Mouse (Mus musculus): Measurements from ENCODE around the gene Mast4.

The Mast4 gene

GRCm38 (mm10) chr13:102894287-102895234, 439.7 kb downstream of the Mast4 start:
- DNase-seq (ENCODE audit: low read depth, low spot score): peak; percentile 67

DNA sequence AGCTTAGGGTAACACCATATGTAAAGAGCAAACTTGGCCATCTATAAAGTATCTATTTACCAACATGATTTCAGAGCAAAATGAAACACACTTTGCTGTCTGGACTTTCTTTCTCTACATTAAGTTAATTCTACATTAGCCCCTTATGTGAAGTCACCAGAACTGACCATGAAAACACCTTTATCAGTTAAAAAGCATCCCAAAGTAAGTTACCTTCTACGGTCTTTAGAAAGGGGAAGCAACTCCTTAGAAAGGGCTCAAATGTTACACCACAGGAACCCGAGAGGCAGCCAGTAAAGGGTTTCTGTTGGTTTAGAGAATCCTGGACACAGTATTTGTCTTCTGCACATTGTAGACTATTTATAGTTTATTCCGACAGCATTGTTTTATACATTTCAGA, 441.5 kb downstream of the Mast4 start:
- no peak for DNase-seq (ENCODE audit: low read depth, low spot score)

- DNase-seq (ENCODE audit: low read depth, low spot score): no peak
Measured at GRCm38 (mm10) chr13:102889989-102890388, 444.3 kb downstream of the Mast4 start.

DNA sequence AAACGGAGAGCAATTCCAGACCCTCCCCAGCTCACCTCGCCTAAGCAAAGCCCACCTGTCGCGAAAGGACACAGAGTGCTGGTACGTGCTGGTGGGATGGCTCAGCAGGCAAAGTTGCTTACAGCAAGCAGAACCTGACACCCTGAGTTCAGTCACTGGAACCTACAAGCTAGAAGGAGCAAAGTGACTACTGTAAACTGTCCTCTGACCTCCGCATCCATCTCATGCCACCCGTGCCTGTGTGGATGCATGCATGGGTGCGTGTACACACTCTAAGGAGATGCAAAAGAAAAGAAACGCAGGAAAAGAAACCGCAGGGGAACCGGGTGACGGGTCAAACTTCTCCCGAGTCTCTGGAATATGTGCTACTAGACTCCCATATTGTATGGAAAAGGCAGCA, 444.8 kb downstream of the Mast4 start:
- DNase-seq (ENCODE audit: low read depth, low spot score): no peak

GRCm38 (mm10) chr13:102888895-102889490, 445.3 kb downstream of the Mast4 start:
- DNase-seq (ENCODE audit: low read depth, low spot score): no peak

DNA sequence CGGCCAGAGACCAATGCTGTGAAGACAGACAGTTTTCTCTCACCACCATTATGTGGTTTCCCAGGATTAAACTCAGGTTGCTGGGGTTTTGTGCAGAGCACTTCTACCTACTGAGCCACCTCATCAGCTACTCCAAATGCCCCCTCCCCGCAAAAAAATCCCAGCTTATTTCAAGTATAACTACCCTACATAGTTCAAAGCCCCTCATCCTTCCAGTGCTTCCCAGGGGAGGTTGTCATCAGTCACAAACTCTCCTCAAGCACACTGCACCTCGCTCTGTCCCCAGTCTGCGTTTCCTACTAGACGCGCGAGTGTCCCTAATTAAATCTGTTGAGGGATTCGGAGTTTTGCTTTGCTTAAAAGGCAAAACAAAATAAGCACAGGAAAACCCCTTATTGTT, 446.1 kb downstream of the Mast4 start:
- DNase-seq (ENCODE audit: low read depth, low spot score): no peak

GRCm38 (mm10) chr13:102887534-102887933, 446.8 kb downstream of the Mast4 start:
- DNase-seq (ENCODE audit: low read depth, low spot score): no peak

GRCm38 (mm10) chr13:102886788-102887187, 447.5 kb downstream of the Mast4 start:
- no peak for DNase-seq (ENCODE audit: low read depth, low spot score)

- no peak for DNase-seq (ENCODE audit: low read depth, low spot score)
Measured at GRCm38 (mm10) chr13:102886147-102886546, 448.1 kb downstream of the Mast4 start.

GRCm38 (mm10) chr13:102880381-102881076, 453.8 kb downstream of the Mast4 start:
- no peak for DNase-seq (ENCODE audit: low read depth, low spot score)

DNA sequence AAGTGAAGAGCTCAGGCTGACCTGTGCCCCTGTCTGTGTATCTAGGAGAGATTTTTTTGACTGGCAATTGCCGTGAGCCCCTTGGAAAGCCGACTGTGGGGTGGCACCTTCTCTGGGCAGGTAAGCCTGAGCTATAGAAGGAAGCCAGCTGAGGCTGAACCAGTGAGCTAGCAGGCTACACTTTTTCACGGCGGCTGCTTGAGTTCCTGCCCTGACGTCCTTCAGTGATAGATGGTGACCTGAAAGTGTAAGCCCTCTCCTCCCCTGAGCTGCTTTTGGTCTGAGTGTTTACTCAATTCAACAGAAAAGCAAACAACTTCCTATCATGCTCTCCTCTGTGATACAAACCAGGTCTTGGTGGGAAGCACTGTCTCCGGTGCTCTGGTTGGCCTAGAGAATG, 455.7 kb downstream of the Mast4 start:
- DNase-seq (ENCODE audit: low read depth, low spot score): no peak

DNA sequence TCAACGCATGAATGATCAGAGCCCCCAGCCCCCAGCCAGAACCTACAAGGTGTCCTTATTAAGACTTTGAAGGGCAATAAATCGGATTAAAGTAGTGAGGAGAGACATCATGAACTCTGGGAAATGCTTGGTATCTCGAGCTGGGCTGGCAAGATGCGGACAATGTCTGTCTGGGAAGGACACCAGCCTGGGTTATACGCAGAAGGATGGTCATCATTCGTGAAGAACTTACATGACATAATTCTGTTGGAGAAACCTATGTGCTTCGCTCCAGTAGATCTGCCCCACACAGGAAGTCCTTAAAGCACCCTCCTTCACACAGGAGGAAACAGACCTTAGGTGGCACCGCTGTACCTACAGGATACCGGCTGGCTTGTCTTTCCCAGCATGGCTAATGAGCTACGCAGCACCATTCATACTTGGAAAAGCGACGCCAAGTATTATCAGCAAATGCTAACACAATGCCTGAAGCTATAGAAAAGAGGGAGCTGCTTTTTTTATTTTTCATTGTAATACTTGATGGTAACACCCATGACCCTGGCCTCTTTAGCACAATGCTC, 456.5 kb downstream of the Mast4 start:
- DNase-seq (ENCODE audit: low read depth, low spot score): no peak

GRCm38 (mm10) chr13:102877154-102877553, 457.1 kb downstream of the Mast4 start:
- DNase-seq (ENCODE audit: low read depth, low spot score): peak; percentile 86

GRCm38 (mm10) chr13:102875520-102875919, 458.8 kb downstream of the Mast4 start:
- DNase-seq (ENCODE audit: low read depth, low spot score): no peak

- DNase-seq (ENCODE audit: low read depth, low spot score): no peak
Measured at GRCm38 (mm10) chr13:102875144-102875476, 459.2 kb downstream of the Mast4 start.

DNA sequence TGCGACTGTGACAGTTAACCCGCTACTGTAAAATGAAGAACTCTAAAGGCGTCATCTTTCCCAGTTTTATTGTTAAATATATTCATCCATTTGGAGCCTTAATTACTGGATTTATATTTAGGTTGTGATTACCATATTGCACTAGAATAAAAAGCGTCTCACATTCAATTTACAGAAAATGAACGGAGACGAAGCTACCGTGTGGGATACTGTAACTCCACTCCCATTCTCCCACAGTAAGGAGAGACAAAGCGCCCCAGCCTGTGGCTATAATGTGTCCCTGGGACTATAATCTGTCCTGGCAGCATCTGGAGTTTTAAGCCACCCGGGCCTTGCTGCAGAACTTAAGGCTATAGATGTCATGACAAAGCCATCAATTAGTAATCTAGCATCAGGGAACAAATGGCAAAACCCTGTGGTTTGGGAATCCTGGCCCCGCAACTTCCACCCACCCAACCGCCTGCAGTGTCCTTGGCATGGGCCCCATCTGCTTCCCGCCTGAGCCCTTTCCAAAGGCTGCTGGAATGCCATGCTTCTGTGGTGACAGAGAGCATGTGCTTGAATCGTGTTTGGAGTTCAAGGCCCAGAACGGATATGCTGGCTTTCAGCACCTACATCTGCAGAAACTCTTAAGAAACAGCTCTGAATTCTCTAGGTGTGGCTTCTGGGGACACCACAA, 459.7 kb downstream of the Mast4 start:
- DNase-seq (ENCODE audit: low read depth, low spot score): peak; percentile 58

GRCm38 (mm10) chr13:102873412-102874016, 460.8 kb downstream of the Mast4 start:
- no peak for DNase-seq (ENCODE audit: low read depth, low spot score)

- DNase-seq (ENCODE audit: low read depth, low spot score): no peak
Measured at GRCm38 (mm10) chr13:102871380-102872104, 462.8 kb downstream of the Mast4 start.

GRCm38 (mm10) chr13:102869541-102869940, 464.8 kb downstream of the Mast4 start:
- no peak for DNase-seq (ENCODE audit: low read depth, low spot score)

GRCm38 (mm10) chr13:102866816-102867215, 467.5 kb downstream of the Mast4 start:
- DNase-seq (ENCODE audit: low read depth, low spot score): no peak
